Mouse (Mus musculus) CH12.LX (cell line): Measurements from ENCODE around the gene Cant1.

ENCODE experiments used
- CHD2 ChIP-seq: IDR thresholded peaks from 2 replicates; pipeline ENCODE4 v1.6.1; 2011; ENCODE audit warnings: low read length, improper control_type of control experiment
- CTCF ChIP-seq, 2 experiments: IDR thresholded peaks in 1 of 2; conservative IDR thresholded peaks in 1 of 2; 2 replicates each; pipeline ENCODE4 v1.5.1; 2011 to 2012; ENCODE audit warnings: low read depth in 2 of 2, low read length in 2 of 2, improper control_type of control experiment in 1 of 2, inconsistent platforms in 1 of 2, mild to moderate bottlenecking in 1 of 2, moderate library complexity in 1 of 2
- ELF1 ChIP-seq: IDR thresholded peaks from 2 replicates; pipeline ENCODE4 v1.6.1; 2014; ENCODE audit warnings: low read depth, mild to moderate bottlenecking, inconsistent platforms, low read length, improper control_type of control experiment
- EP300 ChIP-seq: IDR thresholded peaks from 2 replicates; pipeline ENCODE4 v1.6.1; 2011; ENCODE audit warnings: low read length, improper control_type of control experiment
- HCFC1 ChIP-seq: IDR thresholded peaks from 2 replicates; pipeline ENCODE4 v1.6.1; 2012; ENCODE audit warnings: low read depth, mild to moderate bottlenecking, inconsistent platforms, low read length, improper control_type of control experiment
- MEF2A ChIP-seq: IDR thresholded peaks from 2 replicates; pipeline ENCODE4 v1.6.1; 2014; ENCODE audit warnings: low read depth, mild to moderate bottlenecking, inconsistent platforms, low read length, improper control_type of control experiment, borderline replicate concordance
- POLR2A ChIP-seq: IDR thresholded peaks from 2 replicates; pipeline ENCODE4 v1.6.1; 2011; ENCODE audit warnings: low read depth, mild to moderate bottlenecking, improper control_type of control experiment, low read length
- POLR2AphosphoS2 ChIP-seq: IDR thresholded peaks from 2 replicates; pipeline ENCODE4 v1.6.1; 2011; ENCODE audit warnings: low read depth, low read length, improper control_type of control experiment
- RAD21 ChIP-seq: IDR thresholded peaks from 2 replicates; pipeline ENCODE4 v1.6.1; 2011; ENCODE audit warnings: low read depth, mild to moderate bottlenecking, low read length, improper control_type of control experiment, moderate library complexity
- SIN3A ChIP-seq: IDR thresholded peaks from 2 replicates; pipeline ENCODE4 v1.6.1; 2012; ENCODE audit warnings: low read length, improper control_type of control experiment, inconsistent platforms
- ZC3H11A ChIP-seq: IDR thresholded peaks from 2 replicates; pipeline ENCODE4 v1.6.1; 2012; ENCODE audit warnings: low read depth, mild to moderate bottlenecking, inconsistent platforms, low read length, improper control_type of control experiment
- ZKSCAN1 ChIP-seq: IDR thresholded peaks from 2 replicates; pipeline ENCODE4 v1.6.1; 2012; ENCODE audit warnings: low read depth, inconsistent platforms, low read length, improper control_type of control experiment, borderline replicate concordance
- ZMIZ1 ChIP-seq: IDR thresholded peaks from 2 replicates; pipeline ENCODE4 v1.6.1; 2012; ENCODE audit warnings: low read depth, mild to moderate bottlenecking, inconsistent platforms, low read length, improper control_type of control experiment

DNA sequence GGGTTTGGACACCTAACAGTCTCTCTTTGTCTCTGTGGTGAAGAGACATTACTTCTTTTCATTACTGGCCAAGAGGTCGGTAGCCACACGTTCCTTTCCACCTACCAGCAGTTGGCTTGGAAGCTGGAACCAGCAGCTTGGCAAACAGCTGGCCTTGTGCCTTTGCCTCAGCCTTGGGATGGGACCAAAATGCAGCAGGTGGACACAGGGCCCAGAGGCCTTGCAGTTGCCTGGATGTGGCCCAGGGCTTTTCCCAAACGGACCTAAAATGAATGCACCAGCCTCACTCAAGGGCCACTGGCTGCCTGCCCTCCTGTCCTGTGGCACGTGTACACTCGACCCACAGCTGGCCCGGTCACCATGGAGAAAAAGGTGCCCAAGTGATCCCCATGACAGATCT lies 32.3 kb upstream of the Cant1 start:
- no peak for TF ChIP-seq CTCF (conservative IDR thresholded peaks at IDR 0.05 in 1 of 2, IDR thresholded peaks at IDR 0.05 in 1 of 2; ENCODE audit: low read depth in 2 of 2, low read length in 2 of 2)
- no peak for TF ChIP-seq ELF1
- no peak for TF ChIP-seq POLR2A
- no peak for TF ChIP-seq MEF2A
- no peak for TF ChIP-seq ZKSCAN1
- no peak for TF ChIP-seq ZMIZ1
- TF ChIP-seq SIN3A: no peak
- TF ChIP-seq POLR2AphosphoS2: no peak
- no peak for TF ChIP-seq EP300
- TF ChIP-seq CHD2: no peak
- no peak for TF ChIP-seq RAD21
- TF ChIP-seq HCFC1: no peak
- TF ChIP-seq ZC3H11A: no peak
